Mouse (Mus musculus) gastrocnemius, adult 2 months (tissue): ENCODE results near the gene Rom1. TPM values are rescaled to one million over a fixed set of nuclear protein-coding genes. Genes with fewer than 3 reads are reported as not detected.
"Not testable (repeated sequence)": the region's sequence is repeated elsewhere in the genome, so short reads cannot be mapped to it uniquely, and the experiment has no call there.

Source experiments
- DNase-seq: peaks from one replicate; pipeline ENCODE4 v3.0.0; 2022
- H3K27ac ChIP-seq: fragments of 200-600 bp; 2 replicates; pipeline ENCODE4 v1.8.1; 2022; ENCODE audit warnings: mild to moderate bottlenecking
- H3K4me3 ChIP-seq: fragments of 200-600 bp; 2 replicates; pipeline ENCODE4 v1.8.1; 2022; ENCODE audit warnings: mild to moderate bottlenecking, moderate library complexity
- CTCF ChIP-seq: fragments of 200-600 bp; IDR thresholded peaks from 2 replicates; pipeline ENCODE4 v1.8.1; 2022; ENCODE audit warnings: antibody characterized with exemption, mild to moderate bottlenecking, moderate library complexity
- intact Hi-C: fragments of 180-260 bp; cut with DNase I; formaldehyde crosslinking; loops from one replicate; pipeline ENCODE4 v1.15.1; 2025
- total RNA-seq, 2 experiments: library from RNA; stranded (reverse); gene quantifications; 2 replicates each; pipeline ENCODE4 v1.2.3; 2021

Gene Rom1
- total RNA-seq, 2 experiments from 2014 or later = 7.3 TPM

- H3K27ac ChIP-seq = no peak overlapping the region
- no peak for DNase-seq
- intact Hi-C loops = no loop called here
- no peak for TF ChIP-seq CTCF
- H3K4me3 ChIP-seq = no peak overlapping the region
These were observed 14.9 kb downstream of the Rom1 start for GRCm38 (mm10) chr19:8914212-8914611.

GRCm38 (mm10) chr19:8911810-8912209, 17.3 kb downstream of the Rom1 start:
- Histone ChIP-seq H3K27ac (no peak overlapping the region), H3K4me3 (no peak overlapping the region)
- DNase-seq = no peak
- intact Hi-C loops = no loop called here
- no peak for TF ChIP-seq CTCF

DNA sequence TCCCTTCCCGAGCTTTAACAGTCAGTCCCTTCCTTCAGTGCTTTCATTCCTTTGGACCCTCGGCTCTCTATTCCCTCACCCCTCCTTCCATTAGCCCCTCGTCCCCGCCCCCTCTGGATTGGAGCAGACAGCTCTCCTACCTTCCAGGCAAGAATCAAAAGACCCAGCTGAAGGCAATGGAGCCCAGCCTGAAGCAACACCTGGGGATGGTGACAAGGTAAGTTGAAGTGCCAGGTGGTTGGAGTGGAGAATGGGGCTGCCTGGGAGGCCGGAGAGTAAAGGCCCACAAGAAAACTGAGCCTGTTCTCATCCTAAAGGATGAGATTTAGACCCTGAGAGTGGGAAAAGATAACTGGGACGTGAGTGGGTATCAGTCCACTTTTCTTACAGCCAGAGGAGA, 20.6 kb downstream of the Rom1 start:
- TF ChIP-seq CTCF = no peak
- no peak for DNase-seq
- Histone ChIP-seq H3K4me3 (no peak overlapping the region), H3K27ac (no peak overlapping the region)
- intact Hi-C loops = no loop called here

DNA sequence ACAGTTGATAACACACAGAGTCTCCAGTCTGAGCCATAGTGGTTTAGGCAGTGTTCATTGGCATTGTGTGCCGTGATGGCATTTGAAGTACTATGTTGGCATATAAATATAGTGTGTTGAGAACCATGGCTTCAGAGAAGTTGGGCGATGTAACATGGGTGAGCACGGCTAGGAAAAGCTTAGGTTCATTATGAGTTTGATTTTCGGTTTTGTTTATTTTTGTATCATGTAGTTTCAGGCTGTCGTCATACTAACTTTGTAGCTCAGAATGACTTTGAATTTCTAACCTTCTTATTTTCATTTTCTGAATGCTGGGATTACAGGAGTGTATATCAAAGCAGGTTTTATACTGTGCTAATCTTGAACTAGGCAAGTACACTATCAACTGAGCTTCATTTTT, 25.7 kb downstream of the Rom1 start:
- intact Hi-C loops = no loop called here
- no peak for TF ChIP-seq CTCF
- no peak for DNase-seq
- no peak overlapping the region for H3K4me3 ChIP-seq
- no peak overlapping the region for H3K27ac ChIP-seq

DNA sequence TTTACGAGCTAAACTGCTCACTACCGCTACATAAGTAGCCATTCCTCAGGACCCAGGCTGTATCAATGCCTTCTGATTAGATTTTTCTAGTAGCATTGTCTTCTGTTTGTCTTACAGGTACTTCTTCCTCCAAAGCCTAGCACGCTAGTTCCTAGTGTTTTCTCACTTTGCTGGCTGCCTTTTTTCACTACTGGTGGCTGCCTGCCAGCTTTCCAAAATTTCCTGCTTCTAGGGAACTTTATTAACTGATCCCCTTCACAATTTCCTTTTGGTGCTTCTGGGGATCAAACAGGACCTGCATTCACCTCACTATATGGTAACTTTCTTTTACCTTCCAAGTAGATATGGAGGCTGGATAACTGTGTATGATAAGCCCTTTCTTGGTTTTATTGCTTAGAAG, 30.1 kb downstream of the Rom1 start:
- TF ChIP-seq CTCF = no peak
- no peak for DNase-seq
- Histone ChIP-seq H3K4me3 (peak overlapping the region; percentile 91), H3K27ac (peak overlapping the region; percentile 96; the same call in 1 of the 2 replicates)
- intact Hi-C loops = loop anchor here (2.0 kb wide), 2 partner anchors 20 to 28 kb away; partner anchors contain the start of gene Ubxn1

- peak overlapping the region; percentile 91 for H3K4me3 ChIP-seq
- DNase-seq = no peak
- peak overlapping the region; percentile 96 for H3K27ac ChIP-seq
- TF ChIP-seq CTCF = no peak
- intact Hi-C loops = loop anchor here (2.0 kb wide), 2 partner anchors 20 to 28 kb away; partner anchors contain the start of gene Ubxn1
These were observed 30.6 kb downstream of the Rom1 start for GRCm38 (mm10) chr19:8898576-8898975.

DNA sequence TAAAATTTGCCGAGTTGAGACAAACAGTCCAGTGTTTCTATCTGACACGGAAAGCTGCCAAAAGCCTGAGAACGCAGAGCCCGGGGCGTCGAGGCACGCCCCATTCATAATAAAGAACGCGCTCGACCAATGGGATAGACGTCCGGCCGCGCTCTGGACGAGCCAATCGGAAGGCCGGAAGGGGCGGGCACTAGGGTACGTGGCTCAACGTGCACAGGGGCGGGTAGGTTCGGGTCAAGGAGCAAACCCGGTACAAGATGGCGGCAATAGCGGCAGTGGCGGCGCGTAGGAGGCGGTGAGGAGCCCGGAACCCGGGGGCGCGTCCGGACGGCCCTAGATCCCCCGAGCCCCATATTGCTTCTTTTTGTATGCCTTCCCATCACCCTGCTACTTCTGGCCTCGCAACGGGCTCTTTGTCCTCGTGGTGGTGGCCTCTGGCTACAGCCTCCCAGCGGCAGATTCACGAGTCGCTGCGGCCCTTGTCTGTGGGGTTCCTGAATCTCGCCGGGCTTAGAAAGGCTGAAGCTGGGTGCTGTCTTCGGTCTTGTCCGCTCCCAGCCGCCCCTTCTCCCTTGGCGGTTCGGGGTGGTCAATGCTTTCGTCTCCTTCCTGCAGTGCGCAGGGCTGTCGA, 31.2 kb downstream of the Rom1 start, which contains the start of gene Ganab:
TSS of gene Ganab (plus strand) at position 207 of the 631 bp plus-strand sequence.
- peak; percentile 97 for DNase-seq
- Histone ChIP-seq H3K4me3 (peak within 1 kb of the TSS; percentile 91), H3K27ac (peak within 1 kb of the TSS; percentile 96)
- peak; percentile 33; the same call in 1 of the 2 replicates for TF ChIP-seq CTCF
- intact Hi-C loops = loop anchor here (2.0 kb wide), 2 partner anchors 21 to 27 kb away; partner anchors contain the start of gene Ubxn1

GRCm38 (mm10) chr19:8897211-8897864, 31.8 kb downstream of the Rom1 start:
- Histone ChIP-seq H3K27ac (peak overlapping the region; percentile 96), H3K4me3 (peak overlapping the region; percentile 91)
- intact Hi-C loops = not testable (repeated sequence)
- peak; percentile 63 for DNase-seq

DNA sequence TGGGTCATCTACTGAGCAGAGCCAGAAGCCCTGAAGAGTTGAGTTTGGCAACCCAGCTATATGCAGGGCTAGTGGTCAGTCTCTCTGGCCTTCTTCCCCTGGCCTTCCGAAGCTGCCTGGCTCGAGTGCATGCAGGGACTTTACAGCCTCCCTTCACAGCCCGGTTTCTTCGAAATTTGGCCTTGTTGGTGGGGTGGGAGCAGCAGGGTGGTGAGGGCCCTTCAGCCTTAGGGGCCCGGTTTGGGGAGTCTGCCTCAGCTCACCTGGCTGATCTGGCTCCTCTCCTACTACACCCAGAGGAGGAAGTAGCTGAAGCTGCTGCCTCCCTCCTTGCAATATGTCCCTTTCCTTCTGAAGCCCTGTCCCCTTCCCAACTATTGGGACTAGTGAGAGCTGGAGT, 32.9 kb downstream of the Rom1 start:
- H3K4me3 ChIP-seq, DNase-seq, intact Hi-C loops, H3K27ac ChIP-seq: not testable (repeated sequence)

GRCm38 (mm10) chr19:8895397-8895960, 33.7 kb downstream of the Rom1 start:
- no peak for TF ChIP-seq CTCF
- intact Hi-C loops = no loop called here
- DNase-seq = no peak
- no peak overlapping the region for H3K27ac ChIP-seq
- no peak overlapping the region for H3K4me3 ChIP-seq

DNA sequence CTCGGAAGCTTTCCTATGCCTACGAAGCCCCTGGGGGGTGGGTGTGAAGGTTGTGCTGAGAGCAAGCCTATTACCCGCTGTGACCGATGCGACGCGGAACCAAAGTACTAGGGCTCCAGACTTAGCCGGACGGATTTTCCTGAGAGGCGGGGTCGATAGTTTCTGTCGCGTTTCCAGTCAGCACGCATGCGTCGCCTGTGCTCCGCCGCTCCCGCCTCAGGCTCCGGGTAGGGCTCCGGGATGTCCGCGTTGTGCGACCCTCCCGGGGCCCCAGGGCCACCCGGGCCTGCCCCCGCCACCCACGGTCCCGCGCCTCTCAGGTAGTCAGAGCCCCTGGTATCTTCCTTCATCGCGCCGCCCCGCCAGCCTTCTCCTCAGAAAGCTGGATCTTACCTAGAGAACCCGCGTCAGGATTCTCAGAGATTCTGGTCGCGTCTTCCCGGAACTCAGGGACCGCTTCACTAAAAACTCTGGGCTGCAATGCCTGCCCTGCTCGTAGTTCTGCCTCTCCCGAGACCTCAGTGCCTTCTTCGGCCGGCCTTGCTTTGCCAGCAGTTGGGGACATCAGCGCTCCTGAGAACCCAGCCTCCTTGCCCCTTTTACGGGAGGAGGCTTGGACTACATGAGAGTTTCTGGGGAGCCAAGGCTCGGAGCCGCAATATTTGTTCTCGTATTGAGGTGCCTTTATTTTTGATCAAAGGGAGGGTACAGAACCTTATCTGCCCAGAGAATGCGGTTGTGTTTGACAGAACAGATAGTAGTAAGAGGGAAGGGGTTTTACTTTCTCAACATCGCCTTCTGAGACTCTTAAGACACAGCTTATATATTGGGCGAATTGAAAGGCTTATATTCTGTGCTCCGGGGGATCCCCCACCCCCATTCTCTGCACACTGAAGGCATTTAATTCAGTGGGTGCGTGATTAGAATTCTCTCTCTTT, 36.1 kb downstream of the Rom1 start, which contains the start of gene Ints5:
TSS of gene Ints5 (plus strand) at position 177 of the 938 bp plus-strand sequence.
- Histone ChIP-seq H3K27ac (peak within 1 kb of the TSS; percentile 94), H3K4me3 (peak within 1 kb of the TSS; percentile 83)
- intact Hi-C loops = loop anchor here (5.0 kb wide), 1 partner anchor 34 kb away; the partner anchor contains the start of genes Eml3 and Rom1
- DNase-seq = peak; percentile 90
- no peak for TF ChIP-seq CTCF
